Mouse (Mus musculus) cerebellum, adult 18-20 months (tissue): ENCODE results near the gene Rab5c.

Source experiments
- DNase-seq, 2 experiments: peaks; one replicate each; pipeline ENCODE4 v3.0.0; 2021

Rab5c gene

GRCm38 (mm10) chr11:100693154-100693553 lies 44.9 kb downstream of the Rab5c start:
- DNase-seq = no peak

DNA sequence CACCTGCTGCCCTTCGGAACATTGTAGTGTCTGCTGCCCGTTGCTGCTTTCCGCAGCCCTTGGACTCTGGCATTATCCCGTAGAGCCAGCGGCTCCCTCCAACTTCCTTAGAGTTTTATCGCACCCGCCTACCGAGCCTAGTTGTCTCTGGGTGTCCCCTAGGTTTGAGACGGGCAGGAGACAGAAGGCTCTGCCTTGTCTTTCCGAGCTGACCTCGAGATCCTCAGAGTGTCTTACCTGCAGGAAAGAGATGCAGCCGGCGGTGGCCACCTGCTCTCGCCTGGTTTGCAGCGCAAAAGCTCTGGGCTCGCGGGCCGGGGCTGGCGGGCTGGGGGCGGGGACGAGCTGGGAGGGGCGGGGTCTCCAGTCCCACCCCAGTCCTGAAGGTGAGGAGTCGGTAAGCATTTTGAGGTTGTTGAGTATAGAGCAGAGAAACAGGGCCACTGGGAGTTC lies 45.8 kb downstream of the Rab5c start, which contains the start of gene Zfp385c:
TSS of gene Zfp385c (minus strand) at position 292 of the 453 bp plus-strand sequence.
- no peak for DNase-seq

DNA sequence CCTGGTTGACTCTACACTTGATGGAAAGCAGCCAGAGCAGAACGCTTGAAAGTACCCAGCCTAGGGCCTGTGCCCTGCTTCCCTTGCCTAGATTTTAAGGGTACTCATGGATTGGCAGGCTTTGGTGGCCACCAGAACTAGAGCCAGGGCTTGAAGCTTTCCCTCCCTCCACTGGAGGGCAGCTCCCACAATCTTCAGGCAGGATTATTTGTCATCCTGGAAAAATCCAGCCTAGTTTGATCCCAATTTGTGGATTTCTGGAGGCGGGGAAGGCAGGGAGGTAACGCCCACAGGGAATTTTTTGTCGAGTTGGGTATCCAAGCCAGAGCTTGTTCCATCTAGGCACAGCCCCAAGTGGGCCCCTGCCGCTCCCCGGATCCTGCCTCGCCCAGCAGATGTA lies 47.6 kb downstream of the Rab5c start:
- no peak for DNase-seq

DNA sequence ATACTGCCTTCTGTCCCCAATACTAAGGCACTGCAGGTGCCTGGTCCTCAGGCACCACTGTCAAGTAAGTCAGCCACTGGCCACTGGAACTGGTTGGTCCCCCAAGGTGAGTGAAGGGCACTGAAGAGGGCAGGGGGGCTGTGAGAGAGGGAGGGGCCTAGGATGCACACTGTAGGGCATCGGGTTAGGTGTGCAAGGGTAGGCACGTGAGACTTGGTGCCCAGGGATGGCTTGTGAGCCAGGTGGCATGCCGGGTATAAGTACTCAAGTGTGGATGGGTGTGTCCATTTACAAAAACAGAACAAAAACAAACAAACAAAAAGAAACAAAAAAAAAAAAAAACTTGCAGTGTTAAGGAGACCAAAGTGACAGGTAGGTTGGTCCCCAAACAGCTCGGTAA lies 49.6 kb downstream of the Rab5c start:
- no peak for DNase-seq

- DNase-seq = no peak
Observed at GRCm38 (mm10) chr11:100687265-100687664, 50.8 kb downstream of the Rab5c start.

GRCm38 (mm10) chr11:100685371-100685770 lies 52.6 kb downstream of the Rab5c start:
- no peak for DNase-seq

DNA sequence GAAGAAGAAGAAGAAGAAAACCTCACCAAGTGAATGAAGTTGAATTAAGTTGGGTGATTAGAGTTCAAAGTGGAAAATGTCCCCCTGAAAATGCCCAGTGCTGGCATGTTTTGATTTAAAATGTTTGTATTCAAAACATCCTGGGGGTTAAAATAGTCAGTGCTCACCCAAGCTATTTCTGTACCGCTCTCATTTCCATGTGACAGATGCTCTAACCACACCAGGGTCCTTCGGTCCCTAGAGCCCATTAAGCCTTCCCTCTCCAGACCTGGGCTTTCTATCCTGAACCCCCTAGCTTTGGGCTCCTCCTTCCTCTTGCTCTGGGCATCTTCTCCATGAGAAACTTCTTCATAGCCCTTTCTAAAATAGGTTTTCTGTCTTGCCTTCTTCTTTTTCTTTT lies 53.9 kb downstream of the Rab5c start:
- DNase-seq = no peak

DNA sequence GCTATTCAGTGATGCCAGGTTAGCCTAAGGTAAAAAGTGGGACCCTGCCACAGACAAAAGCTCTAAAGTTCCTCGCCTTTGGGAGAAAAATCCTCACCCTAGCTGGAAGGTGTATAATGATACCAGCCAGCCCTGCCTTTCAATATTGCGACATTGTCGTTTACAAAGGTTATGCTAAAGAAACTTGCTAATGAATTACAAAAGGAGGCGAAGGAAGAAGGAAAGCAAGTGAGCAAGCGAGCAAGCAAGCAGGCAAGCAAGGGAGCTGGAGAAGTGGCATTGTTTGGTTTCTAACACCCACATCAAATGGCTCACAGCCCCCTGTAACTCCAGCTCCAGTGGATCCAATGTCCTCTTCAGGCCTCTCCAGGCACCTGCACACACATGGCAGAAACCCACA lies 55.5 kb downstream of the Rab5c start:
- DNase-seq = no peak

- no peak for DNase-seq
Observed at GRCm38 (mm10) chr11:100681826-100682225, 56.2 kb downstream of the Rab5c start.

GRCm38 (mm10) chr11:100677810-100678209 lies 60.2 kb downstream of the Rab5c start:
- DNase-seq = no peak

DNA sequence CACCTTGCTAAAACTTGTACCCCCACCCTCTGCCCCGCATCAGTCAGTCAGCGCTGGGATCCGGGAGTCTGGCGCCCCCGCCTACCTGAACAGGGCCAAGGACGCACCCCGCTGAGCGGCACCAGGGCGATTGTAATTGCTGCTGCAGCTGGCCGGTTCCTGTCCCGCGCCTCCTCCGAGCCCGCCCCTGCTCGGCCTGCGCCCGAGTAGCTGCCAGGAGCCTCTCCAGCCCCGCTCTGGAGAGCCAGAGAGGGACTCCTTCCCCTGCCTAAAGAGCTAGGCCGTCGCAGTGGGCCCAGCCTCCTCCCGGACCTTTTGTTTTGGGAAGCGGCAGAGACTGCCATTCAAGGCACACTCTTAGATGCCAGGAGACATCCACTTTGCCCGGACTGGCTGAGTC lies 64.8 kb downstream of the Rab5c start:
- peak; percentile 18 to 26 for DNase-seq

- no peak for DNase-seq
Observed at GRCm38 (mm10) chr11:100671956-100672355, 66.1 kb downstream of the Rab5c start.

DNA sequence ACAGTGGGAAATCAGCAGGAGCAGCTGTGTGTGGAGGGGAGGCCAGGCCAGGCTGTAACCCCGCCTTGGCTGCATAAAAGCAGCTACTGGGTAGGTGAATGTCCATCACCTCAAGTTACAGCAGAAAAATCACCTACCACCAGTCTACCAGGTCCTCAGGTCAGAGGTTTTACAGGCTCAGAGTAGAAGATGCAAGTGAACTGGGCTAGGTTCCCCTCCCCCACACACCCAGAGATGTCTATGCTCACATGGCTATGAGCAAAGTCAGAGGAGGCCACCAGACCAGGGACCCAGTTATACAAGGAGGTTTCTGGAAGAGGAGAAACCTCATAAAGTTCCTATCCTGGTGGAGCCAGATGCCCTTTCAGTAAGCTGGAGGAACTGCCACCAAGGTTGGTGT lies 67.0 kb downstream of the Rab5c start:
- DNase-seq = no peak
